Mouse (Mus musculus): ENCODE results near the gene Ryr3. TPM values are rescaled to one million over a fixed set of nuclear protein-coding genes. Genes with fewer than 3 reads are reported as not detected.

Ryr3 gene
- polyA plus RNA-seq, 1 experiment from 2014 or later: 0.91 TPM

- no peak overlapping the region for H3K9ac ChIP-seq (ENCODE audit: low read length)
- no peak for DNase-seq (ENCODE audit: low spot score)
- no peak for ATAC-seq (replicated peaks; ENCODE audit: low FRiP score)
- WGBS: 71% methylated on average over 7 of the region's 7 CpGs
- no peak overlapping the region for H3K4me3 ChIP-seq (ENCODE audit: low read depth, low read length)
- H3K36me3 ChIP-seq (ENCODE audit: control insufficient read depth, insufficient read depth, low read length): no peaks in the 10 kb centered on the region
- H3K4me1 ChIP-seq (replicated peaks; ENCODE audit: control insufficient read depth, insufficient read depth, low read length): no peaks in the 10 kb centered on the region
- no peak overlapping the region for H3K27ac ChIP-seq (ENCODE audit: low read depth, low read length)
- no peaks in the 10 kb centered on the region for H3K27me3 ChIP-seq (ENCODE audit: control insufficient read depth, insufficient read depth, low read length)
- no peak overlapping the region for H3K4me2 ChIP-seq (ENCODE audit: low read depth, low read length, severe bottlenecking)
- no peaks in the 10 kb centered on the region for H3K9me3 ChIP-seq (ENCODE audit: control insufficient read depth, low read length)
These were observed 197.0 kb downstream of the Ryr3 start for GRCm38 (mm10) chr2:113019896-113020295.

DNA sequence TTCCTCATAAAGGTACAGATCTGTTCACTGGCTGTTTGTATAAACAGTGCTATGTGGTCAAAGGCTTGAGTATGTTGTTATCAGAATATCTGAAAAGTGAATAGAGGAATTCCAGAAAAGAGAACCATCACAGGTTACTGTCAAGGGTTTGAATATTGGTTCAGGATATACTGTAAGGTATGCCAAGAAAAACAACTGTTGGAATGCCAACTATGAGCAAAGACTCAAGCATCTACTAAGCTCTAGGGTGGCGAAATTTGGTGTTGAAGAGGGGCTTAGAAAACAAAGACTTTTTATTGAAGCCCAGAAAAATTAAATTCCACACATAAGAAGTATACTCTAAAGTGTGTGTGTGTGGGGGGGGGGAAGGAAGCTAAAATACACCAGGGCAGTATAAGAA lies 198.6 kb downstream of the Ryr3 start:
- ATAC-seq (replicated peaks; ENCODE audit: low FRiP score) (no peak), DNase-seq (ENCODE audit: low spot score) (no peak)
- Histone ChIP-seq H3K4me2 (ENCODE audit: low read depth, low read length, severe bottlenecking) (no peak overlapping the region), H3K27ac (ENCODE audit: low read depth, low read length) (no peak overlapping the region), H3K9me3 (ENCODE audit: control insufficient read depth, low read length) (no peaks in the 10 kb centered on the region), H3K4me3 (ENCODE audit: low read depth, low read length) (no peak overlapping the region), H3K9ac (ENCODE audit: low read length) (no peak overlapping the region), H3K4me1 (replicated peaks; ENCODE audit: control insufficient read depth, insufficient read depth, low read length) (no peaks in the 10 kb centered on the region), H3K36me3 (ENCODE audit: control insufficient read depth, insufficient read depth, low read length) (no peaks in the 10 kb centered on the region), H3K27me3 (ENCODE audit: control insufficient read depth, insufficient read depth, low read length) (no peaks in the 10 kb centered on the region)
- WGBS: 68% methylated on average over 1 of the region's 1 CpGs

DNA sequence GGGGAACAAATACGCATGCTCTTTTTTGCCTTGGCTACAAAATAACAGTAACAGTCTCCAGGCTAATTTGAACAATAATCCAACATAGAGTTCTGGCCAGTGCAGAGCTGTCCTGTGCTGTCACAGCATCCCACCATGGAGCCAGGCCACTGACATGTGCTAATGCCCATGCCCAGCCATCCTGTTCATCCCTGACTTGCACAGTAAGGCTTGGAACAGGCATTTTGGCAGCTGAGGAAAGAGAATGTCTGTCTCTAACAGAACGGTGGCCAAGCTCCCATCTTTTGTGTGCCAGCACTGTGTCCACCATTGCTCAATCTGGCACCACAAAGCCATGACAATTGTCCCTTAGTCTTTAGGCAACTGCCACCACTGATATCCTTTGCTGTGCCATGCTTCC lies 200.7 kb downstream of the Ryr3 start:
- ATAC-seq (replicated peaks; ENCODE audit: low FRiP score) (no peak), DNase-seq (ENCODE audit: low spot score) (no peak)
- H3K4me2 ChIP-seq (ENCODE audit: low read depth, low read length, severe bottlenecking): no peak overlapping the region
- H3K36me3 ChIP-seq (ENCODE audit: control insufficient read depth, insufficient read depth, low read length): no peaks in the 10 kb centered on the region
- WGBS: 83% methylated on average over 2 of the region's 2 CpGs
- no peak overlapping the region for H3K4me3 ChIP-seq (ENCODE audit: low read depth, low read length)
- no peaks in the 10 kb centered on the region for H3K9me3 ChIP-seq (ENCODE audit: control insufficient read depth, low read length)
- H3K4me1 ChIP-seq (replicated peaks; ENCODE audit: control insufficient read depth, insufficient read depth, low read length): no peaks in the 10 kb centered on the region
- no peaks in the 10 kb centered on the region for H3K27me3 ChIP-seq (ENCODE audit: control insufficient read depth, insufficient read depth, low read length)
- H3K27ac ChIP-seq (ENCODE audit: low read depth, low read length): no peak overlapping the region
- no peak overlapping the region for H3K9ac ChIP-seq (ENCODE audit: low read length)

DNA sequence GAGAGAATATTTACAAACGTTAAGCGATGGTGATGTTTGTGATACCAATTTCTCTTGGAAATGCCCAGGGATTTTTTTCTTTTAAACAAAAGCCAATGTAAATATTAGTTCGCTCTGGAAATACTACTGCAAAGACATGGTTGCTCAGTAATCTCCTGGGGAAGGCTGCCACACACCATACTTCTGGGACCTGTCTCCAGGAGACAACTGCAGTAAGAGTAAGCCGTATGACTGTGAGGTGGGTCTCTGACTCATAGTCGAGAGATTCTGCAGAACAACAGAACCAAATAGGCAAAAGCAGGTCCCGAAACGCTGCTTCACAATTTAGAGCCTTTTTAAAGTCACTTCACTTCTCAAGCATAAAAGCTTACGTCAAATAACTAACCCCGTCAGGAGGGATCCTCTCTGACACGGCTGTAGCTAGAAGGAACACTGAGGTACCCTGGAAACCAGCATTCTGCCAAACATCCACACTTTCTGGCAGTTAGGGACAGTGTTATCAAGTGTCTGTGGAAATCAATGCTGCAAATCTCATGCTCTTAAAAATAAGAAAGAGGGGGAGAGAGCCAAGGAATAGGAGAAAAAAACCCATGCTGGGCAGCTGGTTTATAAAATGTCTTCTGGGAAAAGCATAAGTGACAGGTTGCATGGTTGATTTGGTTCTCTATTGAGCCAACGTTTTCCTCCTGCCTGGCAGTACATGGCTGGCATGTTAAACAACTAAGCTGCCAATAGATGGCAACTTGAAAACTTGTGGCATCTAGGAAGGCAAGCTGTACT lies 207.7 kb downstream of the Ryr3 start:
- Histone ChIP-seq H3K4me2 (ENCODE audit: low read depth, low read length, severe bottlenecking) (no peak overlapping the region), H3K9ac (ENCODE audit: low read length) (no peak overlapping the region), H3K4me1 (replicated peaks; ENCODE audit: control insufficient read depth, insufficient read depth, low read length) (no peaks in the 10 kb centered on the region), H3K4me3 (ENCODE audit: low read depth, low read length) (no peak overlapping the region), H3K9me3 (ENCODE audit: control insufficient read depth, low read length) (no peaks in the 10 kb centered on the region), H3K27me3 (ENCODE audit: control insufficient read depth, insufficient read depth, low read length) (no peaks in the 10 kb centered on the region), H3K36me3 (ENCODE audit: control insufficient read depth, insufficient read depth, low read length) (no peaks in the 10 kb centered on the region), H3K27ac (ENCODE audit: low read depth, low read length) (no peak overlapping the region)
- ATAC-seq (replicated peaks; ENCODE audit: low FRiP score): no peak
- WGBS: 85% methylated on average over 11 of the region's 11 CpGs
- no peak for DNase-seq (ENCODE audit: low spot score)

- WGBS: 90% methylated on average over 3 of the region's 3 CpGs
- Histone ChIP-seq H3K9ac (ENCODE audit: low read length) (no peak overlapping the region), H3K36me3 (ENCODE audit: control insufficient read depth, insufficient read depth, low read length) (no peaks in the 10 kb centered on the region), H3K4me2 (ENCODE audit: low read depth, low read length, severe bottlenecking) (no peak overlapping the region), H3K4me3 (ENCODE audit: low read depth, low read length) (no peak overlapping the region), H3K27me3 (ENCODE audit: control insufficient read depth, insufficient read depth, low read length) (no peaks in the 10 kb centered on the region), H3K9me3 (ENCODE audit: control insufficient read depth, low read length) (no peaks in the 10 kb centered on the region), H3K27ac (ENCODE audit: low read depth, low read length) (no peak overlapping the region), H3K4me1 (replicated peaks; ENCODE audit: control insufficient read depth, insufficient read depth, low read length) (no peaks in the 10 kb centered on the region)
- DNase-seq (ENCODE audit: low spot score) (no peak), ATAC-seq (replicated peaks; ENCODE audit: low FRiP score) (no peak)
These were observed 218.4 kb downstream of the Ryr3 start for GRCm38 (mm10) chr2:112998498-112998897.

DNA sequence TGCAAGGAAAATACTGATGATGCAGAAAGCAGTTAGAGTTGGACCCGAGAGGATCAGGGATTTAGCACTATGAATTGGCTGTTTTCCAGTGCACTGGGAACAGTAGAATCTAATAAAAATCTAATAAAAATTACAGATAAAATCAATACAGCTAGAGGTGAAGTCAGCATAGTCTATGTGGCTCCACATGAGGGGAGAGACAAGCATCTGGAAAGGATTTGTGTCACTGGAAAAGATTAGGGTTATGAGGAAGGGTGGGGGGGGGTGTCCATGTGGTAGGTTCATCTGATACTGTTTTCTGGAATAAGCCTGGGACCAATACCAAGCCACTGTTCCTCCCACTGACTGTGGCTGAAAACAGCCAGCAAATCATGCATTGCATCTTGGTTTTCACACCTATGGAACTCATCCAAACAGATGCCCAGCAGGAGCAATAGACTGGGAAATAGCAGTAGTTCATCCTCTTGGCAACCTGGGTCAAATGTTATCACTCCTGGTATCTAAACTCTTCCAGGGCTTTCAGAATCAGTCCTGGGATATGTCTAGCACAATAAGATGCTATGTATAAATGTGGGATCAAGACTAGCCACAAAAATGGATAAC lies 233.9 kb downstream of the Ryr3 start:
- Histone ChIP-seq H3K4me1 (replicated peaks; ENCODE audit: control insufficient read depth, insufficient read depth, low read length) (no peaks in the 10 kb centered on the region), H3K4me2 (ENCODE audit: low read depth, low read length, severe bottlenecking) (no peak overlapping the region), H3K9me3 (ENCODE audit: control insufficient read depth, low read length) (no peaks in the 10 kb centered on the region), H3K4me3 (ENCODE audit: low read depth, low read length) (no peak overlapping the region), H3K36me3 (ENCODE audit: control insufficient read depth, insufficient read depth, low read length) (no peaks in the 10 kb centered on the region), H3K27ac (ENCODE audit: low read depth, low read length) (no peak overlapping the region), H3K27me3 (ENCODE audit: control insufficient read depth, insufficient read depth, low read length) (no peaks in the 10 kb centered on the region), H3K9ac (ENCODE audit: low read length) (no peak overlapping the region)
- DNase-seq (ENCODE audit: low spot score) (no peak), ATAC-seq (replicated peaks; ENCODE audit: low FRiP score) (no peak)
- 78% methylated on average over 1 of the region's 1 CpGs for WGBS

- no peak overlapping the region for H3K9ac ChIP-seq (ENCODE audit: low read length)
- H3K27me3 ChIP-seq (ENCODE audit: control insufficient read depth, insufficient read depth, low read length): no peaks in the 10 kb centered on the region
- ATAC-seq (replicated peaks; ENCODE audit: low FRiP score) (no peak), DNase-seq (ENCODE audit: low spot score) (no peak)
- H3K4me2 ChIP-seq (ENCODE audit: low read depth, low read length, severe bottlenecking): no peak overlapping the region
- WGBS: 86% methylated on average over 14 of the region's 14 CpGs
- H3K36me3 ChIP-seq (ENCODE audit: control insufficient read depth, insufficient read depth, low read length): no peaks in the 10 kb centered on the region
- H3K4me1 ChIP-seq (replicated peaks; ENCODE audit: control insufficient read depth, insufficient read depth, low read length): no peaks in the 10 kb centered on the region
- H3K27ac ChIP-seq (ENCODE audit: low read depth, low read length): no peak overlapping the region
- no peaks in the 10 kb centered on the region for H3K9me3 ChIP-seq (ENCODE audit: control insufficient read depth, low read length)
- no peak overlapping the region for H3K4me3 ChIP-seq (ENCODE audit: low read depth, low read length)
These were observed 249.9 kb downstream of the Ryr3 start for GRCm38 (mm10) chr2:112966807-112967625.

GRCm38 (mm10) chr2:112948931-112949330 lies 268.0 kb downstream of the Ryr3 start:
- Histone ChIP-seq H3K36me3 (ENCODE audit: control insufficient read depth, insufficient read depth, low read length) (no peaks in the 10 kb centered on the region), H3K9me3 (ENCODE audit: control insufficient read depth, low read length) (no peaks in the 10 kb centered on the region), H3K27ac (ENCODE audit: low read depth, low read length) (no peak overlapping the region), H3K4me1 (replicated peaks; ENCODE audit: control insufficient read depth, insufficient read depth, low read length) (no peaks in the 10 kb centered on the region), H3K4me3 (ENCODE audit: low read depth, low read length) (no peak overlapping the region), H3K4me2 (ENCODE audit: low read depth, low read length, severe bottlenecking) (no peak overlapping the region), H3K9ac (ENCODE audit: low read length) (no peak overlapping the region), H3K27me3 (ENCODE audit: control insufficient read depth, insufficient read depth, low read length) (no peaks in the 10 kb centered on the region)
- DNase-seq (ENCODE audit: low spot score): no peak
- WGBS: 88% methylated on average over 1 of the region's 1 CpGs
- ATAC-seq (replicated peaks; ENCODE audit: low FRiP score): no peak

All from forebrain, embryonic 11.5 days (tissue).